Mouse (Mus musculus) kidney, adult 8-10 months (tissue): ENCODE data around the gene Rrp8.
"Not testable (repeated sequence)": the region's sequence is repeated elsewhere in the genome, so short reads cannot be mapped to it uniquely, and the experiment has no call there.

Experiments used
- DNase-seq, 2 experiments: peaks; one replicate each; pipeline ENCODE4 v3.0.0; 2022

Rrp8 gene

GRCm38 (mm10) chr7:105743926-105744590 is 6.9 kb upstream of the Rrp8 start, which contains the start of gene Taf10:
TSS of gene Taf10 (minus strand) at chr7:105744361.
- peak; percentile 80 to 86 for DNase-seq

- not testable (repeated sequence) for DNase-seq
Observed at GRCm38 (mm10) chr7:105743246-105743925, 6.2 kb upstream of the Rrp8 start.

GRCm38 (mm10) chr7:105742539-105743215 is 5.5 kb upstream of the Rrp8 start:
- DNase-seq, result not testable (repeated sequence)

GRCm38 (mm10) chr7:105741978-105742377 is 4.8 kb upstream of the Rrp8 start:
- DNase-seq, result no peak

GRCm38 (mm10) chr7:105740851-105741250 is 3.7 kb upstream of the Rrp8 start:
- DNase-seq, result no peak

- no peak for DNase-seq
Observed at GRCm38 (mm10) chr7:105740089-105740795, 3.1 kb upstream of the Rrp8 start.

GRCm38 (mm10) chr7:105738948-105739347 is 1.8 kb upstream of the Rrp8 start:
- peak; percentile 59 to 70 for DNase-seq

- DNase-seq, result no peak
Observed at GRCm38 (mm10) chr7:105738286-105738685, 1.1 kb upstream of the Rrp8 start.

GRCm38 (mm10) chr7:105737648-105738047 is 463 bp upstream of the Rrp8 start:
- DNase-seq, result no peak

GRCm38 (mm10) chr7:105736264-105736901 is 802 bp downstream of the Rrp8 start, which contains the start of gene Ilk:
TSS of gene Ilk (plus strand) at chr7:105736592.
- peak; percentile 95 for DNase-seq

GRCm38 (mm10) chr7:105735464-105735863 is 1.7 kb downstream of the Rrp8 start:
- DNase-seq, result not testable (repeated sequence)

GRCm38 (mm10) chr7:105734826-105735225 is 2.4 kb downstream of the Rrp8 start:
- no peak for DNase-seq

GRCm38 (mm10) chr7:105733836-105734235 is 3.3 kb downstream of the Rrp8 start:
- DNase-seq, result no peak

- DNase-seq, result no peak
Observed at GRCm38 (mm10) chr7:105728701-105729428, 8.3 kb downstream of the Rrp8 start.

- DNase-seq, result no peak
Observed at GRCm38 (mm10) chr7:105726980-105727325, 10.2 kb downstream of the Rrp8 start.

- peak; percentile 60 to 61 for DNase-seq
Observed at GRCm38 (mm10) chr7:105726144-105726979, 10.8 kb downstream of the Rrp8 start.

GRCm38 (mm10) chr7:105721916-105722315 is 15.3 kb downstream of the Rrp8 start:
- DNase-seq, result no peak

- DNase-seq, result no peak
Observed at GRCm38 (mm10) chr7:105715366-105715765, 21.8 kb downstream of the Rrp8 start.

GRCm38 (mm10) chr7:105708733-105709132 is 28.5 kb downstream of the Rrp8 start:
- no peak for DNase-seq

- DNase-seq, result no peak
Observed at GRCm38 (mm10) chr7:105703816-105704215, 33.4 kb downstream of the Rrp8 start.

GRCm38 (mm10) chr7:105703184-105703583 is 34.0 kb downstream of the Rrp8 start:
- DNase-seq, result no peak
